Mouse (Mus musculus) C2C12 (cell line): Measurements from ENCODE around the gene Zfp729a.

Experiments
- CEBPB ChIP-seq: IDR thresholded peaks from one replicate; pipeline ENCODE4 v1.6.1; 2011; ENCODE audit warnings: low read depth, mild to moderate bottlenecking, control low read depth, moderate library complexity
- CTCF ChIP-seq: IDR thresholded peaks from one replicate; pipeline ENCODE4 v1.5.1; 2011; ENCODE audit not compliant: control insufficient read depth, insufficient read depth, insufficient read length
- MAX ChIP-seq: IDR thresholded peaks from one replicate; pipeline ENCODE4 v1.6.1; 2011; ENCODE audit warnings: mild to moderate bottlenecking, control low read depth
- MYOG ChIP-seq: IDR thresholded peaks from one replicate; pipeline ENCODE4 v1.6.1; 2011; ENCODE audit not compliant: control insufficient read depth, insufficient read length; ENCODE audit errors: extremely low read depth
- USF1 ChIP-seq: IDR thresholded peaks from one replicate; pipeline ENCODE4 v1.6.1; 2011; ENCODE audit warnings: low read depth, mild to moderate bottlenecking, control low read depth, moderate library complexity

GRCm38 (mm10) chr13:67674902-67675301 lies 37.3 kb upstream of the Zfp729a start:
- TF ChIP-seq USF1, result no peak
- no peak for TF ChIP-seq CTCF
- no peak for TF ChIP-seq MAX
- no peak for TF ChIP-seq CEBPB
- no peak for TF ChIP-seq MYOG
